Mouse (Mus musculus) Patski (cell line): ENCODE measurements around the gene Cep72. TPM values are rescaled to one million over a fixed set of nuclear protein-coding genes. Genes with fewer than 3 reads are reported as not detected.

Source experiments
- ATAC-seq: fragments of 100-300 bp; one replicate; pipeline ENCODE4 v1.8.0; 2021
- CTCF ChIA-PET: fragments of 350-600 bp; sonication (Branson Sonifier 250); formaldehyde crosslinking; loops from one replicate; lab custom pipeline; 2022; ENCODE audit warnings: inconsistent platforms; lab: Charles Lee
- POLR2A ChIA-PET: fragments of 350-600 bp; sonication (Branson Sonifier 250); formaldehyde crosslinking; loops from one replicate; lab custom pipeline; 2022; ENCODE audit warnings: antibody characterized with exemption, inconsistent platforms; lab: Charles Lee
- DNase-seq: peaks from one replicate; pipeline ENCODE4 v3.0.0-alpha.2; 2011; ENCODE audit warnings: low read depth, low spot score
- H3K27me3 ChIP-seq: fragments of 371-371 bp; one replicate; pipeline ENCODE4 v1.5.1; 2021
- CTCF ChIP-seq: fragments of 100-300 bp; IDR thresholded peaks from one replicate; pipeline ENCODE4 v1.5.1; 2021
- in situ Hi-C: fragments of 300-500 bp; cut with MboI; formaldehyde crosslinking; loops from 3 replicates; pipeline ENCODE4 v1.11.1; 2018; ENCODE audit warnings: low pct_unique_long_range_greater_than_20kb, mixed read lengths
- polyA plus RNA-seq: library from polyadenylated mRNA; unstranded; gene quantifications from one replicate; pipeline ENCODE4 v1.2.3, GENCODE M21; 2021

The Cep72 gene
- polyA plus RNA-seq, 1 experiment from 2014 or later: 16.2 TPM

- DNase-seq (no peak), ATAC-seq (no peak)
- TF ChIP-seq CTCF: no peak
- POLR2A ChIA-PET: no interaction called here
- in situ Hi-C loops: no loop called here
- CTCF ChIA-PET: interaction anchor here (1.4 kb wide), 1 partner anchor 21 kb away, joined by 3 read pairs; no protein-coding TSS in a partner anchor
- H3K27me3 ChIP-seq: peaks cover 32% of the 10 kb centered on the region
Measured at GRCm38 (mm10) chr13:73990325-73990724, 71.8 kb downstream of the Cep72 start.

Other genes with a start within 250 kb of the Cep72 start
- gene Nkd2, start 214.7 kb downstream of the Cep72 start, polyA plus RNA-seq: 0.42 TPM
- 14.8 TPM for gene Trip13, start 124.5 kb downstream of the Cep72 start, polyA plus RNA-seq
- 36.0 TPM for gene Brd9, start 124.5 kb downstream of the Cep72 start, polyA plus RNA-seq
- not detected for gene Zdhhc11, start 98.4 kb downstream of the Cep72 start, polyA plus RNA-seq
- 0.08 TPM for gene Tppp, start 52.9 kb downstream of the Cep72 start, polyA plus RNA-seq
- not detected for gene Slc9a3, start 59.2 kb upstream of the Cep72 start, polyA plus RNA-seq
- 36.6 TPM for gene Exoc3, start 146.4 kb upstream of the Cep72 start, polyA plus RNA-seq
- not detected for gene Ahrr, start 230.0 kb upstream of the Cep72 start, polyA plus RNA-seq